Mouse (Mus musculus) brown adipose tissue, adult 24 weeks (tissue): Measurements from ENCODE around the gene Rbm19. TPM values are rescaled to one million over a fixed set of nuclear protein-coding genes. Genes with fewer than 3 reads are reported as not detected.

ENCODE experiments used
- H3K27ac ChIP-seq: fragments of 200-500 bp; replicated peaks from 2 replicates; pipeline ENCODE4 v1.5.1; 2012; ENCODE audit warnings: low read depth, mild to moderate bottlenecking, low read length
- H3K4me1 ChIP-seq: fragments of 200-500 bp; 2 replicates; pipeline ENCODE4 v1.6.1; 2012; ENCODE audit warnings: low read length, mixed read lengths; ENCODE audit not compliant: control insufficient read depth, insufficient read depth, insufficient read length
- H3K4me3 ChIP-seq: fragments of 200-500 bp; 2 replicates; pipeline ENCODE4 v1.5.1; 2012; ENCODE audit warnings: low read depth, mild to moderate bottlenecking, low read length, moderate library complexity; ENCODE audit not compliant: insufficient read depth
- polyA plus RNA-seq: library from polyadenylated mRNA; stranded (reverse); fragments of >200 nt; gene quantifications from 2 replicates; pipeline ENCODE4 v1.2.4, GENCODE M21; 2012; ENCODE audit not compliant: missing spikeins, insufficient read depth, insufficient read length

The Rbm19 gene
- polyA plus RNA-seq, 1 experiment = 4.6 TPM

DNA sequence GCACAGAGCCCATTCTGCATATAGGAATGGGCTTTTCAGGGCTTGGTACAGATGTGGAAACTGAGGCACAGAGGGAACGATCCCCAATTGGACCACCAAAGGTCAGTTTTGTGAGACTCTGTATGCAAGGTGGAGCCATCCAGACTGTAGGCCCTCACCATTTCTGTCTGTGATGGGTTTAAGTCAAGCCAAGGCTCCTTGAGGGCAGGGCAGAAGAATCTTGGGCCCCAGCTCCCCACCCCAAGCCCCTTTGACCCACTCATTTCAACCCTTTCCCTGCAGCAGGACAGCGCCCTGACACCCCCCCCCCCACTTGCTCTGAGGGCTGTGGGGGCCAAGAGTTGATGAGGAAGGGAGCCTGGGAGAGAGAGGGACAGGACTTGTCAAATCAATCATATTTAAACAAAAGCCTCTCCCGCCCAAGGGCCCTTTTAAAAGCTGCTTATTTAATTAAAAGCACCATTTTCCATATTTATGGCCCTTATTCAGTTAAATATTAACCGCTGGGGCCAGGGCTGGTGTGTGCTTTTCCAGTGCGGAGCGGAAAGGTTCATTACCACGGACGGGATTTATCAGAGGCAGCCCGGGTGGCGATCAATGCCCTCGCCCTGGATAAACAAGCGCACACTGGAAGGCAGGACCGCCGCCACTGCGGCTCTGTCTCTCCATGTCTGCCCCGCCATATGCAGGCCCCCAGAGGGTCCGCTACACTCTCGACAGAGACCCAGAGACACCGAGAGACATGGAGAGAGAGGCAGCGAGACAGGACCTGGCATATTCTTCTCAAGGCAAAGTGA is 112.5 kb downstream of the Rbm19 start:
- Histone ChIP-seq H3K4me1 (no peaks in the 10 kb centered on the region), H3K27ac (no peak overlapping the region), H3K4me3 (no peak overlapping the region)

DNA sequence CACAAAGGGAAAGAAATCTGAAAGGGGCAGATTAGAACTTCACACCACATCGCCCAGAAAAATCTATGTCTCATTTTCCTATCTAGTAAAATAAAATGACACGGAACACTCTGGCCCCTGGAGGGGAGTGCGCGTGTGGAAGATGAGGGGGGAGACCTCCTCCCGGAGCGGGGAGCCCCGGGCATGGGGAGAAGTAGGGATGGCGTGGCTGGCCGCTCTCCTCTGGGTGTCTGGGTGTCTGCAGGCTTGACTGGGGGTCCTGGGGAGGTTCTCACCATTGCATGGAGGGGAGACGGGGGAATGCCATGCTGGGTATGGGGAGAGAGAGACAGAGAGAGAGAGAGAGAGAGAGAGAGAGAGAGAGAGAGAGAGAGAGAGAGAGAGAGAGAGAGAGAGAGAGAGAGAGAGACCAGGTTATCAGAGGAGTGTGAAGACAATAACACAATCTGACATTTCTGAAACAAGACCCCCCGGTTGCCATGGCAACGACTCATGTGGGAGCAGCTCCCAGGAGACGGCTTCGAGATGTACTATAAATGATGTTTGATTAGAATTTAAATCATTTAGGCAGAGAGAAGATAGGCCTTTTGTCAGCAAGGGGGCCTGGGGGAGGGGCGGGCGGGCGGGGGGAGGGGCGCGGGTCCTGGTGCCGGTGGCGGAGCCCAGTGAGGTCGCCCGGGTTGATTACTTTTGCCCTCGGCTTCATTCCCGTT is 115.3 kb downstream of the Rbm19 start:
- no peak overlapping the region for H3K27ac ChIP-seq
- no peak overlapping the region for H3K4me3 ChIP-seq
- no peaks in the 10 kb centered on the region for H3K4me1 ChIP-seq

DNA sequence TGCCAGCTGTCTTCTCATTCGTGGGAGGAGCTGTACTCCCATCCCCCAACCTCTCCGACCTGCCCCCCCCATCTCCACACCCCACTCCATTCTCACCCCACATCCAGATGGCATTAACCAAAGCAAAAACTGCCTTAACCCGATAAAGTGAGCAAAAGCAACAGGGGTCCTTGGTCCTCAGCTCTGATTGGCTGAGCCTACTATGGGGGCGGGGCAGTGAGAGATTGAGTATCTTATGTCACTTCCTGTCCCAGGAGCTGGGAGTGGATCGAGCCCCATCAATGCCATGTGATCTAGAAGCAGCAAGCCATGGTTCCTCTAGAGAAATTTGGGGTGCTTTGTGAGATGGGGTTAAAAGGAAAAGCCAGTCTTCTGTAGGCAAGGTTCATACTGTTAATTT is 118.9 kb downstream of the Rbm19 start:
- Histone ChIP-seq H3K4me3 (no peak overlapping the region), H3K27ac (no peak overlapping the region)

GRCm38 (mm10) chr5:120235571-120235970 is 119.3 kb downstream of the Rbm19 start:
- H3K4me1 ChIP-seq = no peaks in the 10 kb centered on the region
- no peak overlapping the region for H3K4me3 ChIP-seq
- no peak overlapping the region for H3K27ac ChIP-seq

More for the DNA sequence above, 118.9 kb downstream of the Rbm19 start:
- no peaks in the 10 kb centered on the region for H3K4me1 ChIP-seq

DNA sequence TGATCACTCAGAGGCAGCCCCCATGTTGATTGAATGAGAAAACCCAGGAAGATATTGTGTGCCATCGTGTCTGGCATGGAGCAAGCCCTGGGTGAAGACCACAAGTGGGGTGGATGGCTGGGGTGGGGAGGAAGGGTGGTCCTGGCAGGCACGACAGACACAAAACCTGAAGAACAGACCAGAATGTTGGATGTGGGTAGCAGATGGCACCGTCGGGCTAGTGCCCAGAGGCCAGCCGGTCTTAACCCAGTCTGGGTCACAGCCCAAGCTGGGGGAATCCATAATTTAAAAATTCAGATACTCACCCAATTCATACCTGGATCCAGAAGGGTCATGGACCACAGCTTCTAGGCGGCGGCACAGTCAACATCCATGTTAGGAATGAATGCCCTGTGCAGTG is 123.8 kb downstream of the Rbm19 start:
- Histone ChIP-seq H3K27ac (no peak overlapping the region), H3K4me3 (no peak overlapping the region), H3K4me1 (no peaks in the 10 kb centered on the region)

DNA sequence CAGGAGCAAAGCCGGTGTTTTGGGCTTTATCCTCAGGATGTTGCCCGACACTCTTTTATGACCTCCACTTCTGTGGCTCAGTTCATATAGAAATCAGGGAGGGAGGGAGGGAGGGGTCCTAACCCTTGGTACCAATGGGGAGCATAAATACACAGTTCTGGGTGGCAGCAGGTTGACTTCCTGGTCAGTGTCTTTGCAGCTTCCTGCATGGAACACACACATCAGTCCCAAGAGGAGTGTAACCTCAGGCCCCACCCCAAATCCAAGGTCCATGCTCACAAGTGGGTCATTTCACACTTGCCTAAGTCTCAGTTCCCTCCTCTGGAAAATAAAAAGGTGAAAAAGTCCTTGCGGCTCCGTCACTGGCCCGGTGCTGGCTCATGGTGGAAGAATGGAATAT is 129.1 kb downstream of the Rbm19 start:
- Histone ChIP-seq H3K27ac (no peak overlapping the region), H3K4me3 (no peak overlapping the region), H3K4me1 (no peaks in the 10 kb centered on the region)
